Mouse (Mus musculus) CD4-positive, CD25-positive, alpha-beta regulatory T cell, adult 4 months (primary cell): ENCODE results near the gene Sema3b. TPM values are rescaled to one million over a fixed set of nuclear protein-coding genes. Genes with fewer than 3 reads are reported as not detected.

Experiments
- polyA plus RNA-seq, 2 experiments: library from polyadenylated mRNA; unstranded; fragments of 100-300 nt; shearing (Covaris generic); gene quantifications; one replicate each; pipeline ENCODE4 v1.2.1; 2017

The Sema3b gene
- polyA plus RNA-seq, 2 experiments from 2014 or later = not detected

Other genes starting within 250 kb of the Sema3b start
- under 1 TPM; 0.52 to 0.73 TPM for gene Cacna2d2, start 209.6 kb downstream of the Sema3b start, polyA plus RNA-seq
- gene Tmem115, start 75.3 kb downstream of the Sema3b start, polyA plus RNA-seq = 10 to 100 TPM; 19.7 to 28.0 TPM
- 10 to 100 TPM; 67.6 to 79.7 TPM for gene Cyb561d2, start 67.0 kb downstream of the Sema3b start, polyA plus RNA-seq
- 10 to 100 TPM; 54.1 to 59.0 TPM for gene Nprl2, start 67.0 kb downstream of the Sema3b start, polyA plus RNA-seq
- gene Zmynd10, start 61.9 kb downstream of the Sema3b start, polyA plus RNA-seq = 1 to 10 TPM in 1 of 2 experiments, not detected in 1; 3.0 TPM
- gene Rassf1, start 57.7 kb downstream of the Sema3b start, polyA plus RNA-seq = 10 to 100 TPM; 77.8 to 89.5 TPM
- 1 to 10 TPM; 4.1 to 8.1 TPM for gene Tusc2, start 46.0 kb downstream of the Sema3b start, polyA plus RNA-seq
- 10 to 100 TPM; 11.0 to 11.7 TPM for gene Hyal2, start 41.3 kb downstream of the Sema3b start, polyA plus RNA-seq
- 1 to 10 TPM; 6.7 to 7.9 TPM for gene Hyal1, start 32.3 kb downstream of the Sema3b start, polyA plus RNA-seq
- 10 to 100 TPM; 25.4 to 34.9 TPM for gene Naa80, start 30.3 kb downstream of the Sema3b start, polyA plus RNA-seq
- 1 to 10 TPM in 1 of 2 experiments, under 1 TPM in 1; 0.90 to 1.4 TPM for gene Hyal3, start 28.4 kb downstream of the Sema3b start, polyA plus RNA-seq
- 10 to 100 TPM; 30.1 to 36.2 TPM for gene Ifrd2, start 21.6 kb downstream of the Sema3b start, polyA plus RNA-seq
- 100 to 1,000 TPM; 120 to 139 TPM for gene Gnai2, start 26.1 kb upstream of the Sema3b start, polyA plus RNA-seq
- not detected for gene Slc38a3, start 60.3 kb upstream of the Sema3b start, polyA plus RNA-seq
- 1 to 10 TPM in 1 of 2 experiments, not detected in 1; 1.6 TPM for gene Gnat1, start 70.5 kb upstream of the Sema3b start, polyA plus RNA-seq
- not detected for gene Sema3f, start 101.2 kb upstream of the Sema3b start, polyA plus RNA-seq
- 100 to 1,000 TPM; 280 to 324 TPM for gene Rbm5, start 161.8 kb upstream of the Sema3b start, polyA plus RNA-seq